Mouse (Mus musculus) lung, adult 2 months (tissue): ENCODE results near the gene Pdk1.

Source experiments
- CTCF ChIP-seq: fragments of 200-500 bp; IDR thresholded peaks from 2 replicates; pipeline ENCODE4 v1.5.1; 2011; ENCODE audit warnings: mild to moderate bottlenecking, low read length, control low read depth; ENCODE audit not compliant: insufficient read depth
- POLR2A ChIP-seq: fragments of 200-500 bp; IDR thresholded peaks from 2 replicates; pipeline ENCODE4 v1.6.1; 2011; ENCODE audit warnings: low read depth, mild to moderate bottlenecking, control low read depth, low read length, borderline replicate concordance; ENCODE audit errors: extremely low read depth

- TF ChIP-seq POLR2A (no peak), CTCF (no peak)
These were observed 5.4 kb downstream of the Pdk1 start for GRCm38 (mm10) chr2:71878441-71878840.
